Comparison of ENCODE assay signal across 25 mouse cellular contexts in genomic region chr5:51811728-51812127, GRCm38 (mm10).
DNase-seq lines count a peak whose midpoint lies in the region; ATAC-seq lines count a peak whose summit lies in the region.
"Had no signal": no experiment of that assay in that cellular context is flagged by ENCODE, and none has a peak within 500 bp of the region (broad histone marks: within the 10 kb centered on the region; RNA-seq: fewer than 3 reads in every experiment).

No protein-coding gene starts in this region.

- 79% methylated on average over 2 of the region's 2 CpGs for WGBS in forebrain, embryonic 16.5 days
- 87% methylated on average over 2 of the region's 2 CpGs for WGBS in forebrain, embryonic 10.5 days
- 73% methylated on average over 2 of the region's 2 CpGs for WGBS in heart, embryonic 12.5 days

- H3K36me3 ChIP-seq in forebrain, embryonic 16.5 days (ENCODE audit: control insufficient read depth, insufficient read depth): no peaks in the 10 kb centered on the region
- H3K36me3 ChIP-seq in forebrain, embryonic 10.5 days (replicated peaks): no peaks in the 10 kb centered on the region
- no peaks in the 10 kb centered on the region for H3K36me3 ChIP-seq in heart, embryonic 12.5 days
- H3K36me3 ChIP-seq: embryonic facial prominence, embryonic 13.5 days; embryonic facial prominence, embryonic 15.5 days; G1E had no signal

- H3K4me1 ChIP-seq in forebrain, embryonic 16.5 days (replicated peaks; ENCODE audit: control insufficient read depth, insufficient read depth, low read length): no peaks in the 10 kb centered on the region
- no peaks in the 10 kb centered on the region for H3K4me1 ChIP-seq in forebrain, embryonic 10.5 days
- no peaks in the 10 kb centered on the region for H3K4me1 ChIP-seq in heart, embryonic 12.5 days (replicated peaks)
- H3K4me1 ChIP-seq: embryonic facial prominence, embryonic 13.5 days; embryonic facial prominence, embryonic 15.5 days; forebrain, embryonic 13.5 days had no signal

- no peaks in the 10 kb centered on the region for H3K9me3 ChIP-seq in forebrain, embryonic 16.5 days (ENCODE audit: control insufficient read depth, low read length)
- no peaks in the 10 kb centered on the region for H3K9me3 ChIP-seq in forebrain, embryonic 10.5 days
- H3K9me3 ChIP-seq in heart, embryonic 12.5 days (replicated peaks): no peaks in the 10 kb centered on the region
- H3K9me3 ChIP-seq: embryonic facial prominence, embryonic 13.5 days; embryonic facial prominence, embryonic 15.5 days; forebrain, embryonic 13.5 days had no signal

- no peak for DNase-seq in forebrain, embryonic 10.5 days (ENCODE audit: extremely low spot score, low spot score)
- DNase-seq in heart, adult 11 months: peak; percentile 41
- DNase-seq in brain, adult 2 months (ENCODE audit: low read depth, low spot score): peak; percentile 21
- DNase-seq: adrenal gland, adult 8-10 months; adrenal gland, postnatal 14 days; adrenal gland, postnatal 36 days; B cell, adult 2 months; cerebellum, adult 11 months; cerebellum, adult 18-20 months; cerebellum, adult 8-10 months; cerebellum, adult 9-11 months; cerebellum, postnatal 14 days; cerebellum, postnatal 36 days; embryo, embryonic 11 days had no signal

- no peak overlapping the region for H3K9ac ChIP-seq in forebrain, embryonic 16.5 days (replicated peaks; ENCODE audit: low read depth, low read length)
- H3K9ac ChIP-seq in heart, embryonic 12.5 days: no peak overlapping the region
- H3K9ac ChIP-seq: embryonic facial prominence, embryonic 13.5 days; embryonic facial prominence, embryonic 15.5 days; forebrain, embryonic 13.5 days had no signal

- no peak overlapping the region for H3K4me3 ChIP-seq in forebrain, embryonic 16.5 days (replicated peaks; ENCODE audit: low read length)
- H3K4me3 ChIP-seq in forebrain, embryonic 10.5 days: no peak overlapping the region
- H3K4me3 ChIP-seq in heart, embryonic 12.5 days: no peak overlapping the region
- H3K4me3 ChIP-seq: embryonic facial prominence, embryonic 13.5 days; embryonic facial prominence, embryonic 15.5 days; erythroblast, embryonic 14.5 days; forebrain, embryonic 13.5 days had no signal

- no peaks in the 10 kb centered on the region for H3K27me3 ChIP-seq in forebrain, embryonic 16.5 days (replicated peaks; ENCODE audit: control insufficient read depth, insufficient read depth, low read length)
- H3K27me3 ChIP-seq in forebrain, embryonic 10.5 days (ENCODE audit: poor library complexity, severe bottlenecking): no peaks in the 10 kb centered on the region
- no peaks in the 10 kb centered on the region for H3K27me3 ChIP-seq in heart, embryonic 12.5 days (replicated peaks)
- H3K27me3 ChIP-seq: CH12.LX; embryonic facial prominence, embryonic 13.5 days; embryonic facial prominence, embryonic 15.5 days; forebrain, embryonic 13.5 days; Patski had no signal

- no peak overlapping the region for H3K27ac ChIP-seq in forebrain, embryonic 16.5 days (ENCODE audit: low read length)
- H3K27ac ChIP-seq in forebrain, embryonic 10.5 days: no peak overlapping the region
- H3K27ac ChIP-seq in heart, embryonic 12.5 days (ENCODE audit: poor library complexity, severe bottlenecking): no peak overlapping the region
- H3K27ac ChIP-seq: embryonic facial prominence, embryonic 13.5 days; embryonic facial prominence, embryonic 15.5 days; forebrain, embryonic 13.5 days had no signal

- H3K4me2 ChIP-seq in forebrain, embryonic 16.5 days (ENCODE audit: low read length): no peak overlapping the region
- H3K4me2 ChIP-seq in heart, embryonic 12.5 days: no peak overlapping the region
- H3K4me2 ChIP-seq: embryonic facial prominence, embryonic 13.5 days; embryonic facial prominence, embryonic 15.5 days; forebrain, embryonic 13.5 days had no signal

- ATAC-seq in forebrain, embryonic 16.5 days: 0 out of 2 replicates have a peak, but pooled peaks have one; percentile 50
- no peak for ATAC-seq in heart, embryonic 12.5 days (ENCODE audit: insufficient number of reproducible peaks, low FRiP score)
- ATAC-seq: activated CD4-positive, CD25-positive, alpha-beta regulatory T cell, adult 4 months; CD4-positive, CD25-positive, alpha-beta regulatory T cell, adult 4 months; forebrain, embryonic 13.5 days; Patski had no signal
